Mouse (Mus musculus): ENCODE measurements around the gene Plxdc2.
"Not testable (repeated sequence)": the region's sequence is repeated elsewhere in the genome, so short reads cannot be mapped to it uniquely, and the experiment has no call there.

The Plxdc2 gene

GRCm38 (mm10) chr2:16749302-16749909 is 393.3 kb downstream of the Plxdc2 start:
- DNase-seq (ENCODE audit: low spot score): no peak

GRCm38 (mm10) chr2:16757158-16757557 is 401.1 kb downstream of the Plxdc2 start:
- DNase-seq (ENCODE audit: low spot score): no peak

GRCm38 (mm10) chr2:16759766-16760165 is 403.7 kb downstream of the Plxdc2 start:
- DNase-seq (ENCODE audit: low spot score): no peak

GRCm38 (mm10) chr2:16769149-16769548 is 413.0 kb downstream of the Plxdc2 start:
- DNase-seq (ENCODE audit: low spot score): not testable (repeated sequence)

GRCm38 (mm10) chr2:16773398-16774113 is 417.5 kb downstream of the Plxdc2 start:
- no peak for DNase-seq (ENCODE audit: low spot score)

GRCm38 (mm10) chr2:16774114-16774433 is 418.0 kb downstream of the Plxdc2 start:
- DNase-seq (ENCODE audit: low spot score): no peak

- DNase-seq (ENCODE audit: low spot score): no peak
Observed at GRCm38 (mm10) chr2:16795283-16795682, 439.2 kb downstream of the Plxdc2 start.

Data from ovary, postnatal 36 days (tissue).